Mouse (Mus musculus): ENCODE data around the gene 1700025G04Rik. TPM values are rescaled to one million over a fixed set of nuclear protein-coding genes. Genes with fewer than 3 reads are reported as not detected.

1700025G04Rik gene
- polyA plus RNA-seq, 1 experiment, result 2.2 TPM

GRCm38 (mm10) chr1:151977596-151977995, 112.3 kb downstream of the 1700025G04Rik start:
- H3K4me3 ChIP-seq (ENCODE audit: insufficient read depth, low read depth, low read length), result no peak overlapping the region
- H3K4me1 ChIP-seq (ENCODE audit: control insufficient read depth, insufficient read depth, low read length), result peaks cover 2% of the 10 kb centered on the region; the same call in 1 of the 2 replicates
- 58% methylated on average over 5 of the region's 5 CpGs for WGBS
- H3K36me3 ChIP-seq (ENCODE audit: control insufficient read depth, insufficient read depth, low read length), result no peaks in the 10 kb centered on the region
- DNase-seq, result no peak
- TF ChIP-seq POLR2A (IDR thresholded peaks at IDR 0.05; ENCODE audit: low read depth, low read length) (no peak), CTCF (conservative IDR thresholded peaks at IDR 0.05; ENCODE audit: insufficient read depth, insufficient read length, low read depth, low read length) (no peak)
- no peaks in the 10 kb centered on the region for H3K27me3 ChIP-seq (replicated peaks; ENCODE audit: control insufficient read depth, insufficient read depth, low read length)
- H3K27ac ChIP-seq (ENCODE audit: insufficient read depth, low read depth, low read length), result no peak overlapping the region

- Histone ChIP-seq H3K27ac (ENCODE audit: insufficient read depth, low read depth, low read length) (no peak overlapping the region), H3K4me1 (ENCODE audit: control insufficient read depth, insufficient read depth, low read length) (peaks cover 2% of the 10 kb centered on the region; the same call in 1 of the 2 replicates), H3K4me3 (ENCODE audit: insufficient read depth, low read depth, low read length) (no peak overlapping the region), H3K27me3 (replicated peaks; ENCODE audit: control insufficient read depth, insufficient read depth, low read length) (no peaks in the 10 kb centered on the region), H3K36me3 (ENCODE audit: control insufficient read depth, insufficient read depth, low read length) (no peaks in the 10 kb centered on the region)
- TF ChIP-seq CTCF (conservative IDR thresholded peaks at IDR 0.05; ENCODE audit: insufficient read depth, insufficient read length, low read depth, low read length), result no peak
- no peak for TF ChIP-seq POLR2A (IDR thresholded peaks at IDR 0.05; ENCODE audit: low read depth, low read length)
- 67% methylated on average over 3 of the region's 3 CpGs for WGBS
- no peak for DNase-seq
Measured at GRCm38 (mm10) chr1:151976850-151977249, 113.1 kb downstream of the 1700025G04Rik start.

GRCm38 (mm10) chr1:151975418-151976379, 114.2 kb downstream of the 1700025G04Rik start:
- no peak for TF ChIP-seq POLR2A (IDR thresholded peaks at IDR 0.05; ENCODE audit: low read depth, low read length)
- TF ChIP-seq CTCF (conservative IDR thresholded peaks at IDR 0.05; ENCODE audit: insufficient read depth, insufficient read length, low read depth, low read length), result no peak
- Histone ChIP-seq H3K4me3 (ENCODE audit: insufficient read depth, low read depth, low read length) (no peak overlapping the region), H3K36me3 (ENCODE audit: control insufficient read depth, insufficient read depth, low read length) (no peaks in the 10 kb centered on the region), H3K27ac (ENCODE audit: insufficient read depth, low read depth, low read length) (peak overlapping the region; percentile 45), H3K4me1 (ENCODE audit: control insufficient read depth, insufficient read depth, low read length) (peaks cover 2% of the 10 kb centered on the region; the same call in 1 of the 2 replicates), H3K27me3 (replicated peaks; ENCODE audit: control insufficient read depth, insufficient read depth, low read length) (no peaks in the 10 kb centered on the region)
- peak; percentile 52 for DNase-seq
- WGBS, result 67% methylated on average over 17 of the region's 17 CpGs

GRCm38 (mm10) chr1:151974887-151975286, 115.0 kb downstream of the 1700025G04Rik start:
- peak overlapping the region; percentile 22 for H3K27ac ChIP-seq (ENCODE audit: insufficient read depth, low read depth, low read length)
- no peaks in the 10 kb centered on the region for H3K36me3 ChIP-seq (ENCODE audit: control insufficient read depth, insufficient read depth, low read length)
- DNase-seq, result peak; percentile 25
- no peaks in the 10 kb centered on the region for H3K27me3 ChIP-seq (replicated peaks; ENCODE audit: control insufficient read depth, insufficient read depth, low read length)
- H3K4me1 ChIP-seq (ENCODE audit: control insufficient read depth, insufficient read depth, low read length), result peaks cover 2% of the 10 kb centered on the region; the same call in 1 of the 2 replicates
- 66% methylated on average over 8 of the region's 8 CpGs for WGBS
- no peak for TF ChIP-seq CTCF (conservative IDR thresholded peaks at IDR 0.05; ENCODE audit: insufficient read depth, insufficient read length, low read depth, low read length)
- TF ChIP-seq POLR2A (IDR thresholded peaks at IDR 0.05; ENCODE audit: low read depth, low read length), result no peak
- no peak overlapping the region for H3K4me3 ChIP-seq (ENCODE audit: insufficient read depth, low read depth, low read length)

- TF ChIP-seq POLR2A (IDR thresholded peaks at IDR 0.05; ENCODE audit: low read depth, low read length) (no peak), CTCF (conservative IDR thresholded peaks at IDR 0.05; ENCODE audit: insufficient read depth, insufficient read length, low read depth, low read length) (no peak)
- 93% methylated on average over 7 of the region's 7 CpGs for WGBS
Measured at GRCm38 (mm10) chr1:151974424-151974823, 115.5 kb downstream of the 1700025G04Rik start.

GRCm38 (mm10) chr1:151973110-151973700, 116.7 kb downstream of the 1700025G04Rik start:
- 86% methylated on average over 5 of the region's 5 CpGs for WGBS
- no peak for DNase-seq
- Histone ChIP-seq H3K4me3 (ENCODE audit: insufficient read depth, low read depth, low read length) (no peak overlapping the region), H3K4me1 (ENCODE audit: control insufficient read depth, insufficient read depth, low read length) (peaks cover 2% of the 10 kb centered on the region; the same call in 1 of the 2 replicates), H3K27me3 (replicated peaks; ENCODE audit: control insufficient read depth, insufficient read depth, low read length) (no peaks in the 10 kb centered on the region), H3K27ac (ENCODE audit: insufficient read depth, low read depth, low read length) (no peak overlapping the region), H3K36me3 (ENCODE audit: control insufficient read depth, insufficient read depth, low read length) (no peaks in the 10 kb centered on the region)
- TF ChIP-seq CTCF (conservative IDR thresholded peaks at IDR 0.05; ENCODE audit: insufficient read depth, insufficient read length, low read depth, low read length) (no peak), POLR2A (IDR thresholded peaks at IDR 0.05; ENCODE audit: low read depth, low read length) (no peak)

More at GRCm38 (mm10) chr1:151974424-151974823, 115.5 kb downstream of the 1700025G04Rik start:
- H3K27ac ChIP-seq (ENCODE audit: insufficient read depth, low read depth, low read length), result no peak overlapping the region; the same call in 1 of the 2 replicates
- no peak overlapping the region for H3K4me3 ChIP-seq (ENCODE audit: insufficient read depth, low read depth, low read length)
- no peaks in the 10 kb centered on the region for H3K36me3 ChIP-seq (ENCODE audit: control insufficient read depth, insufficient read depth, low read length)
- peaks cover 2% of the 10 kb centered on the region; the same call in 1 of the 2 replicates for H3K4me1 ChIP-seq (ENCODE audit: control insufficient read depth, insufficient read depth, low read length)
- no peaks in the 10 kb centered on the region for H3K27me3 ChIP-seq (replicated peaks; ENCODE audit: control insufficient read depth, insufficient read depth, low read length)
- DNase-seq, result no peak

- Histone ChIP-seq H3K4me1 (ENCODE audit: control insufficient read depth, insufficient read depth, low read length) (peaks cover 2% of the 10 kb centered on the region; the same call in 1 of the 2 replicates), H3K4me3 (ENCODE audit: insufficient read depth, low read depth, low read length) (no peak overlapping the region), H3K27ac (ENCODE audit: insufficient read depth, low read depth, low read length) (no peak overlapping the region), H3K36me3 (ENCODE audit: control insufficient read depth, insufficient read depth, low read length) (no peaks in the 10 kb centered on the region), H3K27me3 (replicated peaks; ENCODE audit: control insufficient read depth, insufficient read depth, low read length) (no peaks in the 10 kb centered on the region)
- WGBS, result 91% methylated on average over 2 of the region's 2 CpGs
- no peak for TF ChIP-seq POLR2A (IDR thresholded peaks at IDR 0.05; ENCODE audit: low read depth, low read length)
- no peak for TF ChIP-seq CTCF (conservative IDR thresholded peaks at IDR 0.05; ENCODE audit: insufficient read depth, insufficient read length, low read depth, low read length)
- DNase-seq, result no peak
Measured at GRCm38 (mm10) chr1:151971581-151971980, 118.3 kb downstream of the 1700025G04Rik start.
